Mouse (Mus musculus) urinary bladder, adult 2 months (tissue): ENCODE results near the gene Drosha. TPM values are rescaled to one million over a fixed set of nuclear protein-coding genes. Genes with fewer than 3 reads are reported as not detected.

ENCODE experiments used
- DNase-seq: peaks from one replicate; pipeline ENCODE4 v3.0.0; 2022; ENCODE audit warnings: low spot score
- polyA plus RNA-seq: library from polyadenylated mRNA; depleted of rRNA; stranded (reverse); fragments of >200 nt; gene quantifications from 2 replicates; pipeline ENCODE4 v1.2.3, GENCODE M21; 2012

The Drosha gene
- polyA plus RNA-seq, 1 experiment, result 11.1 TPM

DNA sequence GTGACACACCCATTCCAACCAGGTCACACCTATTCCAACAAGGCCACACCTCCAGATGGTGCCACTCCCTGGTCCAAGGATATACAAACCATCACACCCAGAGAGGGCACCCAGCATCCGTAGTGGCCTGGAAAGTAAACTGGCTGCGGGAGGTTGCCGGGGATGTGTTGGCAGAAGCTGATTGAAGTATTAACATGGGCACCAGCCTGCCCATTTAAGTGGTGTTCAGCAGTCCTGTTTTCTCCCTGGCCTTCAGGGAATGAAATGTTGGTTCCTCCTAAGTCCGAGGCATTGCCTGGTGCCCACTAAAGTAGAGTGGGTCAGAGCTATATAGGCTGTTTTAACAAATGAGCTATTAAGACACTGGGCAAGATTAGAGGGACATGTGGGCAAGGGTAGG lies 8.0 kb downstream of the Drosha start:
- DNase-seq, result no peak

DNA sequence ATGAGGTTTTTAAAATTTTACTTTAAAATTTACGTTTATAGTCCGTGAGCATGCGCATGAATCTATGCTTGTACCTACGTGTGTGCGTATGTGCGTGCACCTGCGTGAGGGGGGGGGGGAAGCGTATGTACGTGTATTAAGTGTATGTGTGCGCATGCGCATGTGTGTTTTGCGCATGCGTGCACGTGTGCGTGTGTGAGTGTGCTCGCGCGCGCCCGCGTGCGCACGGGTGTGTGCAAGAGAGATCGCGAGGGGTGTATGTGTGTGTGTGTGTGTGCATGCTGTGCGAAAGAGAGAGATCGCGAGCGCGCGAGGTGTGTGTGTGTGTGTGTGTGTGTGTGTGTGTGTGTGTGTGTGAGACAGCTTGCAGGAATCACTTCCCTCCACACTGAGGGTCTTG lies 8.8 kb downstream of the Drosha start:
- DNase-seq, result no peak

DNA sequence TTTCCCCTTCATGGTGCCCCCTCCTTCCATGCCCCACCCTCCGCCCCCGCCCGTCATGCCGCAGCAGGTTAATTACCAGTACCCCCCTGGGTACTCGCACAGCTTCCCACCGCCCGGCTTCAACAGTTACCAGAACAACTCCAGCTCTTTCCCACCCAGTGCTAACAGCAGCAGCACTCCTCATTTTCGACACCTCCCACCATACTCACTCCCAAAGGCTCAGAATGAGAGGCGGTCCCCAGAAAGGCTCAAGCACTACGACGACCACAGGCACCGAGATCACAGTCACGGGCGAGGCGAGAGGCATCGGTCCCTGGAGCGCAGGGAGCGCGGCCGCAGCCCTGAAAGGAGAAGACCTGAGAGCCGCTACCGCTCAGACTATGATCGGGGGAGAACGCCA lies 9.6 kb downstream of the Drosha start:
- DNase-seq, result no peak

DNA sequence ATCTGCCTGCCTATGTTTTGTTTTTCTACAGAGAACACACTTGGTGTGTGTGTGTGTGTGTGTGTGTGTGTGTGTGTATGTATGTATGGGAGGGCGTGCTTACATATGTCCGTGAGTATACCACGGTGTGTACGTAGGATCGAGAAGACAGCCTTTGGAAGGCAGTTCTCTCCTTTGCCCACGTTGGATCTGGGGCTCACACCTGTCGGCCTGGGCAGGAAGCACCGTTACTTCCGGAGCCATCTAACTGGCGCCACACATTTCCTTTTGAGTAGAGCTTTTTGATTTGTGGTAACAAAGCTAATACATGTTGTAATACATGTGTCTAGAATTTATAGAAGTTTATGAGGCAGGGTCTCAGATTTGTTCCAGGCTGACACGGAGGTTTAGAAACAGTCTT lies 16.1 kb downstream of the Drosha start:
- DNase-seq, result no peak

DNA sequence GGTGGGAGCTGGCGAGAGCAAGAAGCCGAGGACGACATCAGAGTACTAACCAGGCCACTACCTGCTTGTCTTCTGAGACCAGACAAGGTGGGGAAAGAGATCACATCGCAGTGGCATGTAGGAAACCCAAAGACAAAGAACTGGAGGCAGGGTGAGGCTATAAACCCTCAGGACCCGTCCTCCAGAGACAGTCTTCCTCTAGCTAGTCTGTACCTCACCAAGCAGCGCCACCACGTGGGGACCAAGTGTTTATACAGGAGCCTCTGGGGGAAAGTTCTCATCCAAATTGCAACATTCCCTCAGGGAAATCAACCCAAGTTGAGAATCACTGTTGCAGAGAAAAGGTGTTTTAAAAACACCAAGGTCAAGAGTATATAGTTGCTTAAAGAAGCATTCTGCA lies 18.2 kb downstream of the Drosha start:
- DNase-seq, result no peak

DNA sequence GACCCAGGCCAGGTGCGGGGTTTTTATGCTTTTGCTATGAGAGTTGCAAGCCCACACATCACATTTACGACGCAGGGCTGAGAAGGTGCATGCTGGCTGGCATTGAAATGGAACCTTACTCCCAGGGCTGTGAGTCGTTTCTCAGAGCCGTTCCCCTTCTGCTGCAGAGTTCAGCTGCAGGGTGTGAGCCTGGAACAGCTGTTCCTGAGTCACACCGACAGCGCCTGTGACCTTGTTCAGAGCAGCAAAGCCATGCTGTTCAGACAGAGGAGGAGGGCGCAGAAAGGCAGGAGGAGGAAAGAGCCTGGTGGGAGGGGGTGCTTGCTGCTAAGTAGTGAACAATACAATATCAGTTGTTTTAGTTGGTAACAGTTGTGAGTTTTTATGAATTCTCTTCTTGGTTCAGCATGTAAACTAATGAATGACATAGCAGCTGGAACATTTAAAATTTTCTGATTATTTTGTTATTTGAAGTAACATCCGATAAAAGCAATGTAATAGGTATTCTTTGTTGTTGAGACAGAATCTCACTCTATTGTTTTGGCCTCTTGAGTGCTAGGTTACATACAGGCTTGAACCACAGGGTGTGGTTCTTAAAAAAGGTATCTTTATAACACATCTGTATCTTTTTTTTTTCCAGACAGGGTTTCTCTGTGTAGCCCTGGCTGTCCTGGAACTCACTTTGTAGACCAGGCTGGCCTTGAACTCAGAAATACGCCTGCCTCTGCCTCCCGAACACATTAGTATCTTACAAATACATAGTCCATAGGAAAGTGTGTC lies 23.8 kb downstream of the Drosha start:
- no peak for DNase-seq

DNA sequence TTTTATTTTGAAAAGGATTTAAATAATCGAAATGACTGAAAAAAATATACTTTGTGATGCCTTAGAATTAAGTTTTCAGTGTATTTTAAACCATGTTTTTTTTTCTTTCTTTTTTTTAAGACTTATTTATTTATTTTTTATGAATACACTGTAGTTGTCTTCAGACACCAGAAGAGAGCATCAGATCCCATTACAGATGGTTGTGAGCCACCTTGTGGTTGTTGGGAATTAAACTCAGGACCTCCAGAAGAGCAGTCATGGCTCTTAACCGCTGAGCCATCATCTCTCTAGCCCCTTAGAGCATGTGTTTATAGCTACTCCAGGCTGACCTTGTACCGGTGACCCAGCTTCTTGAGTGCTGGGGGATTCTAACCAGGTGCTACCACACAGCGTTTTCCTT lies 24.8 kb downstream of the Drosha start:
- no peak for DNase-seq

DNA sequence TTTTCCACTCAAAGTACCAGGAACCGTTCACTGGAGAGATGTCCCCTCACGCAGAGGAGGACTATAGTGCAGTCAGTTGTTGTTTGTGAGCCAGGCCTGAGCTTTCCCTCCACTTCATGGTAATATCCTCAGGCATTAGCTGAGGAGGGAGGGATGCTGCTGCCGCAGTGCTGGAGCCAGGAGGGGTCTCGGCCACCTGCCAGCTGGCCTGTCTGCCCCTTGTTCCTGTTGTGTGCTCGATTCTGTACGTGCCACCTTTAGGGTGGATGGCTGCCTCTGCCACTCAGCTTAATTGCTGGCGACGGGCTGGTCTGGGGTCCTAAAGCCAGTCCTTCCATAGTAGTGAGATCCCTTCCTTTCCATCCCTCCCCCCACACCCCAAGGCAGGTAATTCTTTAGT lies 28.9 kb downstream of the Drosha start:
- no peak for DNase-seq

DNA sequence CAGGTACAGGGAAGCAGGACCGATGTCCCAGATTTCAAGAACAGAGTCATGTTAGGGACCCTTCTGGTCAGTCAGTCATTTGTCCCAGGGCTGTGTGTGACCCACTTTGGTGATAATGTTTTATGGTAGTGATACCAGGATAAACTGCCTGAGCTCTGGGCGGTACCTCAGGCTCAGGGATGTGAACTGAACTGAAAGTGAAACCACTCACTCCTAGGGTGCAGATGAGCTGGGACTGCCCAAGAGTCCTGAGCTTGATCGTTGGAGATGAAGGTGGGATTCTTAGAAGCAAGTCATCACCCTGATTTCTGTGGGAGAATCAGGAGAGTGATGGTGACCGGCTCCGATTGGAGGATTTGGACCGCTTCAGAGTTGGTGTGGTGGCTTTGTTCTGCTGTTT lies 32.2 kb downstream of the Drosha start:
- no peak for DNase-seq

DNA sequence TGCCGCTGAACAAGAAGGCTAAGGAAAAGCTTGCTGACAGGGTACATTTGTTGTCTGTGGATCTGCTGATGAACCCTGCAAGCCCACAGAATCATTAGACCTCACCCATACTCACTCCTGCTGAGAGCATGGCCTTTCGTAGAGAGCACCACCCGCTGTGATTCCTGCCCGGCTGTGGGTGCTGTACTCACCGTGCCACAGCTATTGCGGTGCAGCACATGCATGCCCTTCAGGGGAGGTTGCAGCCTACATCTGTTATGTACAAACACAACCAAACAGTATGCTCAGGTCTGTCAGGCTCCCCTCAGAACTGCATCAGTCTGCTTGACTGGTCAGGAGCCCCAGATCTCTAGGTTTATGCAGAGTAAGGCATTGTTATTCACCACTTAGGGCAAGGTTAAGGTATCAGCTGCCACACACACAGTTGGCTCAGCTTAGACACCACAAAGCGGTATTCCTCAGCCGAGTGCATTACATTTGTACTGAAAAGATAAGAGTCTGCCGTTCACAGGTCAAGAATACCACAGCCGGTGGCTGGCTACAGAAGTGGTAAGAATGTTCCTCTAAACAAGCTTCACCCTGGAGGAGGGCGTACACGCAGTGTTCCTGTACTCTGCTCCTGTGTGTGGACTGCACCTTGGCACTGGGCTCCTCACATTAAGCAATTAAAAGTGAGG lies 33.4 kb downstream of the Drosha start:
- no peak for DNase-seq

DNA sequence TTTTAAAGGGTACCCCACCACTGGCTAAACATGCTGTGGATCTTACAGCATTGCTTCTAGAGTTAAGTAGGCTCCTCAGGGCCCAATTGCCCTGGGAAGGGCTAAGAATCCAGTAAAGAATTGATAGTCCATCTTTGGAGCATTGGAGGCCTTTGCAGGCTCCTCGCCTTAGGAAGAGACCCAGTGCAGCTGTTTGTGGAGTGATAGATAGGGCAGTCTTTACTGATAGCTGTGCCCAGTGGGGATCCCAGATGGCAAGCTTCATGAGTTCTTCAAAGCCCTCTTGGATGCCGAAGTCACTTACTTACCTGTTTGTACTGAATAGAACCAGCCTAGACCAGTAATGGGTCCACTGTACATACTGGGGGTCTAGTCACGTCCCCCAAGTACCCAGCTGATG lies 34.0 kb downstream of the Drosha start:
- DNase-seq, result no peak

DNA sequence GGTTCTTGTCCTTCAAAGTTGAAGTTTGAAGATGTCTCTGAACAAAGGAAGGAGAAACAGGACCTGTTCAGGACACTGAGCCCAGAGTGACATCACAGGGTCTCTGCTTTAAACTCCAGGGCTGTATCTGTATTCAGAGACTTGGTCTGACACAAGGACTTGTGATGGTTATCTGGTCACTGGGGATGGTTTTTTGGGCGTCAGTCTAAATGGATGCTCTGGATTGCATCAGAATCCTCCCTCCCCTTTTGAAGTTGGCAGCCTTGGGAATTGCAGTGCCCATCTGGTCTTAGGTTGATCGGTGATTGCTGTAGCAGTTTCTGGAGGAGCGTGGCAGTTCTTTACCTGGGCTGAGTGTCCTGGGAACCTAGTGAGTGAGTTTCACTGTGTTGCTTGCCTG lies 37.4 kb downstream of the Drosha start:
- DNase-seq, result no peak

DNA sequence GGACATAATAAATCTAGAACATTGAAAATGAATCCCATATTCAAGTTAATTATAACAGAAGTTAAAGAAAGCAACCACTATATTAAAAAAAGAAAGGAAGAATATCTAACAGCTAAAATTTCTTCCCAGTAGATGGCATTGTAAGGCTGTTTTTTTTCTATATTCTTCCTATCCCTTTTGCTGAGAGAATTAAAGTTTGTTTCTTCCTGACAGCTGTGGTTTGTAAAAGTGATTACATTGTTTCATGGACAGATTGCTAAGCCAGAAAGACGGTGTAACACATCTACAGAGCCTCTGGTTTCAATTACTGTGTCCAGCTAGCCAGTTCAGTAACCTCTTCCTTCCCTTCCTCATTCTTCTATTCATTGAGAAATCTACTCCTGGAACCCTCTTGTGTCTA lies 39.1 kb downstream of the Drosha start:
- DNase-seq, result no peak

DNA sequence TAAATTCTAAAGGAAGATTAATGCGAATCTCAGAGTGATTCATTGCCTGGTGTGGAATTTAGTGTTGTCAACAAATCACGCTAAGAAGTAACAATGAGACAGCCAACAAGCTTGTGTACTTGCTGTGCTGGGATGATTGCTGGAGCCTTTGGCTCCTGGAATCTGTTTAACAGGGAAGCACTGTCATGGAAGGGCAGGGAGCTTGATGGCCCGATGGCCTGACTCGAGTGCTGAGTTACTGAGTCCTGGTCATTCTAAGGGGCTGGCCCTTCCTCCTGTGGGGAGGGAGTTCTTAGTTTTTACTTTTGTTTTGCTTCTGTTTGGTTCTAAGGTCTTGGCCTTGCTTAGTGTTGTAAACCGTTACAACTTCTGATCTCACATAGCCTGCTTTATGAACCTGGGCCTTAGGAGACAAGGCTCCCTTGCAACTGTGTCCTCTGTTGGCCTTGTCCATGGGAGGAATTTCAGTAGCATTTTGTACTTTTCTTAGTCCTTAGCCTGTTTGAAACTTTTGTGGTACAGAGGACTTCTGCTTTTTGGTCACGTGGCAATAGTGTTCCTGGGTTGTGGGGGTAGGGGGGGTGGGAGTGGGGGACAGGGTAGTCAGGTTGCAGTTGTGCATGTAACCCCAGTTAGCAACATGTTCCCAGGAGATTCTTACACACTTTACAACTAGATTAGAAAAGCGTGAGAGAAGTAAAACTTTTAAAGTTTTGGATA lies 41.1 kb downstream of the Drosha start:
- no peak for DNase-seq

DNA sequence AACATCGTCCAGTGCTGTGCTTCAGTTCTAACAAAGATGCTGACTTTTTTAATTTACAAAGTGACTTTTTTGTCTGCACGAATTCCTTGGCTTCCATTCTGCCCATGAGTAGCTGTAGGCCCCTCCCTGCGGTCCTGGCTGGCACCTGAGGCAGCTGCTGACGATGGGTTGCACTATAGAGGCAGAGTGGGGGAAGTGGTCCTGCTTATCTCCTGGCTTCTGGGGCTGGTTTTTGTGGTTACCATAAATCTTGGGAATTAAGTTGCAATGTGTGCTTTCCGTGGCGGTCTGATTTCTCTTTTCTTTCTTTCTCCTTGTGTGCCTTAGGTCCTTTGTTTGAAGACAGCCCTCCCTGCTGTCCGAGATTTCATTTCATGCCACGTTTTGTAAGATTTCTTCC lies 42.7 kb downstream of the Drosha start:
- DNase-seq, result no peak

DNA sequence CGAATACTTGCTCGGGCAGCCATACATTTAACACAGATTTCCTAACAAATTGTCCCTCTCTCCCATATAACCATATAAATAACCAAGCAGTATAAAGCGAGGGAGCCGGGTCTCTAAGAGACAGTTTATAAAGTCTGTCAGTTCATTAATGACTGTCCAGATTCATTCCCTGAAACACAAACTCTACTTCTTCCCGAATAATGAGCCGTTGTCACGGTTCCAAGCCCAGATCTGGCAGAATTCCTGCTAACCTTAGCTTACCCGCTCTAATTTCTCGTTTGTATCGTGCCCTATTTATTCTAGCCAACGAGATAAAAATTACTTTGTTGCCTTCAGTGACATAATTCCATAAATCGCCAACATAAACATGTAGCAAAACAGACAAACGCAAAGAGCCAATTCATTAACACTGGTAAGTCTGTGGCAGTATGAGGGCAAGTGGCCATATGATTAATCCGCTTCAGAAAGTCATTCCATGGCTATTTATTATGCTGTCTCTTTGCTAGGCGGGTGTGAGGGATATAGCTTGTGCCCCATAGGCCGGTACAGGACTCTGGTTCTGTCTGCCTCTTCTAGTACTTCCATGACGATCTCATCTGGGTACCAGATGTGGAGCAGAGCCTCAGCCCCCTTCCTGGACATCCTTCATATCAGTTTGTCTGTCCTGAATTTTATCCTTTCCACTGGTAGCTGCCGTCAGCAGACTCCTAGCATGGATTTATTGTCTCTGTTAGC lies 51.0 kb downstream of the Drosha start:
- no peak for DNase-seq

DNA sequence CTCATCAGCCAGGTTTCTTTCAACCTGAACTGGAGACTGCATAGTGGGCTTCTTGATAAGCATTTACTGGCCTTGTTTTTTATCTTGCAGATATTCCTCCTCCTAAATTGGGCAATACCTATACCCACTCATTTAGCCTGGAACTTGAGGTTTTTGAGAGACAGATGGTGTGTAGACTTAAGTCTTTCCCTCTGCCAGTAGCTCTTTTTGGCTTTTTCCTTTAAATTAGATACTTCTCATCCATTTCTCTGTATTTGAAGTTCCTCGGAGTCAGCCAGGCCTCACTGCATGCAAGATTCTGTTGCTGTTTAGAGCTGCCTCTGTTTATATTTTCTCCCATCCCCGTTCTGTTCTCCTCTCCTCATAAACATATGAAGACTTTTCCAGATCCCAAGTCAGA lies 51.7 kb downstream of the Drosha start:
- no peak for DNase-seq

DNA sequence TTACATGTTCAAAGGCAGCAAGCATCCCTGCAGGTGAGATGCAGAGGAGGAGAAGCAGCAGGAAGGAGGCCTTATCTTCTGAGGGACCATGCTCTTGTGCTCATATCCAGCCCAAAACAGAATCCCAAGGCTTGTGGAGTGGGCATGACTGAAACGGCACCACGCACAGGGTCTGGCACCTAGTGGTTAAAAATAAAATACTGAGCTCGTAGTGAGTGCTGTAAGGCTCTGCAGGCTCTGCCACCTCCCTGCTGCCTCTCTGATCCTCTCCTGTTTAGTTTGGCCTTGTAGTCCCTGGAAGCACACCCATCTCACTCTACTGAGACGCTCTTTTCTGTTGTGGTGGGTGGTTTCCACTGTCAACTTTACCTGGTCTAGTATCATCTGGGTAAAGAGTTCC lies 52.3 kb downstream of the Drosha start:
- DNase-seq, result no peak

DNA sequence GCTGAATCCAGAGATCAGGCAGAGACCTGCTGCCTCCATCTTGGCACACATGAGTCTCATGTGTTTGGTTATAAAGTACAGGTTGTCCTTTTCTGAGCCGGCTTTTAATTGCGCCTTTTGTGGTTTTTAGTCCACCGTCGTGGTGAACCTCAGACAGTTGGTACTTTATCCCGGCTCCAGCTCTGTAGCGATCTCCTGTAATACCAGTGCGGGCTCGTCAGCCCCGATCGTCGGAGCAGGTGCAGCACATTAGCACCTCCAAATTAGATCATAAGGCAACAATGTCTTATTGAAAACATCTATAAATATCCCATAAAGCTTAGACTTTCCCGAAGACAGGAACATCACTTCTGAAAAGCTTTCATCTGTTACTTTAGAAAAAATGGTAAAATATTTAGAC lies 53.3 kb downstream of the Drosha start:
- no peak for DNase-seq

DNA sequence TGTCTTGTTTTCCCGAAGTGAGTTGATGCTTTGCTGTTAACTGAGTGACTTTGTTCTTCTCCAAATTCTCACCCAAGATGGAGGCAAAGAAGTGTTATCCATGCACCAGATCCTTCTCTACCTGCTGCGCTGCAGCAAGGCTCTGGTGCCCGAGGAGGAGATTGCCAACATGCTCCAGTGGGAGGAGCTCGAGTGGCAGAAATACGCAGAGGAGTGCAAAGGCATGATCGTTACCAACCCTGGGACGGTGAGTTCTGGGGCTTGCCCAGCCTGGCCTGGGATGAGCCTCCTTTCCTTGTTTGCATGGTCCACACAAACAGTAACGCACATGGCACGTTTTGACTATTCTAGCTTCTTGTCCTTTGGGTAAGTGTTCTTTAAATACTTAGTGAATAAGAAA lies 54.0 kb downstream of the Drosha start:
- DNase-seq, result no peak

DNA sequence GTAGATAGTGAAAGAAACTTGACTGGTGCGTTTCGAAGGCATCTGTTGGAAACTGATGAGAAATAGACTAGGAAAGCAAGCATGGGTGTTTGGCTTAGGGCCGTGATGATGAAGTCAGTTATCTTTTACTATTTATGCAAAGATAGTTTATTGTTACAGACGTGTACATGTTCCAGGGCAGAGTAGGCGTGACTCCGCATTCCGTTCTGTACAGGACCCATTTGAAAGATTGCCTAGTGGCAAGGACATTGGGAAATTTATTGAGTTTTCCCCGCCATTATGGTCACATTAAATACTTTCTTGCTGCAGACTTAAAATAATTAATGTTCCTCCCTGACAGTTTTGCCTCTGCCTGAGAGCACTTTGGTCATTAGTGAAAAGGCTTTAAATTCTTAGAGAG lies 55.3 kb downstream of the Drosha start:
- DNase-seq, result no peak

DNA sequence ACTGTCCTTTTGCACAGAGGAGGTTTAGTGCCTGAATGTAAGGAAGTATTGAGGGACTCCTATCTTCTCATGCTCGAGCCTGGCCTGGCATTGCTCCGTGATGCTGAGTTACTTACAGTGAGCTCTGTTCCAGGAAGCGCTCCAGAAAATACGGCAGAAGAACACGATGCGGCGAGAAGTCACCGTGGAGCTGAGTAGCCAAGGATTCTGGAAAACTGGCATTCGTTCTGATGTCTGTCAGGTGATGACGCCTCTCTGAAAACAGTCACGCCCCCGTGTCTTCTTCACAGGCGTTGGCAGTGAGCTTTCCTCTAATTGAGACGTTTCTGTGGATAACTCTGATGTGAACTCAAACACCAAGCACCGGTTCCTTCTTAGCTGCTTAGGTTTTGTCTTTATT lies 60.2 kb downstream of the Drosha start:
- no peak for DNase-seq
